Mouse (Mus musculus) CH12.LX (cell line): ENCODE results near the gene Hist1h4b. TPM values are rescaled to one million over a fixed set of nuclear protein-coding genes. Genes with fewer than 3 reads are reported as not detected.

Experiments used
- DNase-seq: peaks from one replicate; pipeline ENCODE4 v3.0.0-alpha.2; 2013; ENCODE audit errors: extremely low read depth
- H3K27ac ChIP-seq: 2 replicates; pipeline ENCODE4 v1.5.1; 2012; ENCODE audit warnings: low read depth, mild to moderate bottlenecking, control low read depth, moderate library complexity; ENCODE audit not compliant: insufficient read depth
- H3K27me3 ChIP-seq: replicated peaks from 2 replicates; pipeline ENCODE3; 2012; ENCODE audit warnings: inconsistent platforms
- H3K36me3 ChIP-seq, 2 experiments: replicated peaks in 1 of 2; 2 replicates each; pipeline versions ENCODE3 to v1.6.1; 2012; ENCODE audit warnings: inconsistent platforms in 1 of 2, low read length in 1 of 2, mild to moderate bottlenecking in 1 of 2, mixed read lengths in 1 of 2, moderate library complexity in 1 of 2; ENCODE audit not compliant: control insufficient read depth in 1 of 2, insufficient read depth in 1 of 2
- H3K4me1 ChIP-seq, 2 experiments: 2 replicates each; pipeline ENCODE4 v1.6.1; 2012; ENCODE audit warnings: inconsistent platforms in 1 of 2, moderate library complexity in 1 of 2; ENCODE audit not compliant: insufficient read depth in 2 of 2, control insufficient read depth in 1 of 2
- H3K4me2 ChIP-seq: 2 replicates; pipeline ENCODE4 v1.6.1; 2012; ENCODE audit warnings: low read depth, mild to moderate bottlenecking, control low read depth; ENCODE audit not compliant: poor library complexity, insufficient read depth, severe bottlenecking
- H3K4me3 ChIP-seq, 3 experiments: fragments of 150-350 bp in 1 of 3; sonication (generic) in 1 of 3; replicated peaks in 1 of 3; 2 replicates each; pipeline versions ENCODE3 to v1.5.1; 2011 to 2012; ENCODE audit warnings: low read depth in 2 of 3, low read length in 2 of 3, mild to moderate bottlenecking in 2 of 3, moderate library complexity in 2 of 3, control low read depth in 1 of 3, improper control_type of control experiment in 1 of 3, inconsistent platforms in 1 of 3, mixed read lengths in 1 of 3; ENCODE audit not compliant: poor library complexity in 1 of 3
- H3K79me2 ChIP-seq: replicated peaks from 2 replicates; pipeline ENCODE4 v1.6.1; 2012; ENCODE audit warnings: mild to moderate bottlenecking, moderate library complexity; ENCODE audit not compliant: control insufficient read depth, poor library complexity, insufficient read depth, severe bottlenecking; ENCODE audit errors: extremely low read depth
- H3K9ac ChIP-seq: 2 replicates; pipeline ENCODE4 v1.6.1; 2012; ENCODE audit warnings: low read depth, mild to moderate bottlenecking, control low read depth, moderate library complexity; ENCODE audit not compliant: insufficient read depth
- H3K9me3 ChIP-seq: replicated peaks from 2 replicates; pipeline ENCODE3; 2012; ENCODE audit warnings: low read length, inconsistent platforms, mixed read lengths
- BHLHE40 ChIP-seq: IDR thresholded peaks from 2 replicates; pipeline ENCODE4 v1.6.1; 2011; ENCODE audit warnings: mild to moderate bottlenecking, low read depth, low read length, improper control_type of control experiment
- CHD1 ChIP-seq: IDR thresholded peaks from 2 replicates; pipeline ENCODE4 v1.6.1; 2012; ENCODE audit warnings: low read depth, low read length, improper control_type of control experiment, inconsistent platforms
- CHD2 ChIP-seq: IDR thresholded peaks from 2 replicates; pipeline ENCODE4 v1.6.1; 2011; ENCODE audit warnings: low read length, improper control_type of control experiment
- E2F4 ChIP-seq: IDR thresholded peaks from 2 replicates; pipeline ENCODE4 v1.6.1; 2011; ENCODE audit warnings: low read depth, low read length, improper control_type of control experiment; ENCODE audit not compliant: insufficient replicate concordance
- ELF1 ChIP-seq: IDR thresholded peaks from 2 replicates; pipeline ENCODE4 v1.6.1; 2014; ENCODE audit warnings: low read depth, mild to moderate bottlenecking, inconsistent platforms, low read length, improper control_type of control experiment
- ETS1 ChIP-seq: conservative IDR thresholded peaks from 2 replicates; pipeline ENCODE4 v1.6.1; 2012; ENCODE audit warnings: low read depth, mild to moderate bottlenecking, inconsistent platforms, low read length, improper control_type of control experiment, moderate library complexity
- GABPA ChIP-seq: IDR thresholded peaks from 2 replicates; pipeline ENCODE4 v1.6.1; 2012; ENCODE audit warnings: low read depth, low read length, improper control_type of control experiment, inconsistent platforms; ENCODE audit not compliant: insufficient replicate concordance
- HCFC1 ChIP-seq: IDR thresholded peaks from 2 replicates; pipeline ENCODE4 v1.6.1; 2012; ENCODE audit warnings: low read depth, mild to moderate bottlenecking, inconsistent platforms, low read length, improper control_type of control experiment
- IRF4 ChIP-seq: IDR thresholded peaks from 2 replicates; pipeline ENCODE4 v1.6.1; 2014; ENCODE audit warnings: low read depth, mild to moderate bottlenecking, inconsistent platforms, low read length, improper control_type of control experiment
- KAT2A ChIP-seq: IDR thresholded peaks from 2 replicates; pipeline ENCODE4 v1.6.1; 2012; ENCODE audit warnings: low read length, improper control_type of control experiment, inconsistent platforms; ENCODE audit not compliant: insufficient replicate concordance
- MAFK ChIP-seq: IDR thresholded peaks from 2 replicates; pipeline ENCODE4 v1.6.1; 2011; ENCODE audit warnings: low read length, improper control_type of control experiment; ENCODE audit not compliant: insufficient replicate concordance
- MAX ChIP-seq: IDR thresholded peaks from 2 replicates; pipeline ENCODE4 v1.6.1; 2011; ENCODE audit warnings: low read length, improper control_type of control experiment
- MAZ ChIP-seq: IDR thresholded peaks from 2 replicates; pipeline ENCODE4 v1.6.1; 2012; ENCODE audit warnings: low read depth, mild to moderate bottlenecking, inconsistent platforms, low read length, improper control_type of control experiment, moderate library complexity
- MEF2A ChIP-seq: IDR thresholded peaks from 2 replicates; pipeline ENCODE4 v1.6.1; 2014; ENCODE audit warnings: low read depth, mild to moderate bottlenecking, inconsistent platforms, low read length, improper control_type of control experiment, borderline replicate concordance
- MXI1 ChIP-seq: IDR thresholded peaks from 2 replicates; pipeline ENCODE4 v1.6.1; 2011; ENCODE audit warnings: mild to moderate bottlenecking, low read depth, low read length, improper control_type of control experiment
- MYC ChIP-seq: IDR thresholded peaks from 2 replicates; pipeline ENCODE4 v1.6.1; 2011; ENCODE audit warnings: low read depth, mild to moderate bottlenecking, improper control_type of control experiment, low read length
- NELFE ChIP-seq: IDR thresholded peaks from 2 replicates; pipeline ENCODE4 v1.6.1; 2011; ENCODE audit warnings: low read depth, low read length, improper control_type of control experiment
- NRF1 ChIP-seq: IDR thresholded peaks from 2 replicates; pipeline ENCODE4 v1.6.1; 2014; ENCODE audit warnings: low read depth, mild to moderate bottlenecking, inconsistent platforms, low read length, improper control_type of control experiment, moderate library complexity
- PAX5 ChIP-seq: IDR thresholded peaks from 2 replicates; pipeline ENCODE4 v1.6.1; 2012; ENCODE audit warnings: low read length, inconsistent platforms, mixed read lengths
- POLR2A ChIP-seq: IDR thresholded peaks from 2 replicates; pipeline ENCODE4 v1.6.1; 2011; ENCODE audit warnings: low read depth, mild to moderate bottlenecking, improper control_type of control experiment, low read length
- POLR2AphosphoS2 ChIP-seq: IDR thresholded peaks from 2 replicates; pipeline ENCODE4 v1.6.1; 2011; ENCODE audit warnings: low read depth, low read length, improper control_type of control experiment
- RAD21 ChIP-seq: IDR thresholded peaks from 2 replicates; pipeline ENCODE4 v1.6.1; 2011; ENCODE audit warnings: low read depth, mild to moderate bottlenecking, low read length, improper control_type of control experiment, moderate library complexity
- RCOR1 ChIP-seq: conservative IDR thresholded peaks from 2 replicates; pipeline ENCODE4 v1.6.1; 2012; ENCODE audit warnings: low read depth, mild to moderate bottlenecking, inconsistent platforms, low read length, improper control_type of control experiment
- SMC3 ChIP-seq: IDR thresholded peaks from 2 replicates; pipeline ENCODE4 v1.6.1; 2011; ENCODE audit warnings: low read depth, low read length, improper control_type of control experiment
- TCF12 ChIP-seq: IDR thresholded peaks from 2 replicates; pipeline ENCODE4 v1.6.1; 2014; ENCODE audit warnings: low read depth, mild to moderate bottlenecking, inconsistent platforms, low read length, improper control_type of control experiment
- UBTF ChIP-seq: IDR thresholded peaks from 2 replicates; pipeline ENCODE4 v1.6.1; 2012; ENCODE audit warnings: low read depth, mild to moderate bottlenecking, inconsistent platforms, low read length, improper control_type of control experiment, moderate library complexity
- USF1 ChIP-seq: IDR thresholded peaks from 2 replicates; pipeline ENCODE4 v1.6.1; 2014; ENCODE audit warnings: low read depth, mild to moderate bottlenecking, inconsistent platforms, low read length, improper control_type of control experiment
- USF2 ChIP-seq: conservative IDR thresholded peaks from 2 replicates; pipeline ENCODE4 v1.6.1; 2011; ENCODE audit warnings: low read depth, low read length, improper control_type of control experiment
- ZC3H11A ChIP-seq: IDR thresholded peaks from 2 replicates; pipeline ENCODE4 v1.6.1; 2012; ENCODE audit warnings: low read depth, mild to moderate bottlenecking, inconsistent platforms, low read length, improper control_type of control experiment
- ZKSCAN1 ChIP-seq: IDR thresholded peaks from 2 replicates; pipeline ENCODE4 v1.6.1; 2012; ENCODE audit warnings: low read depth, inconsistent platforms, low read length, improper control_type of control experiment, borderline replicate concordance
- ZMIZ1 ChIP-seq: IDR thresholded peaks from 2 replicates; pipeline ENCODE4 v1.6.1; 2012; ENCODE audit warnings: low read depth, mild to moderate bottlenecking, inconsistent platforms, low read length, improper control_type of control experiment
- ZNF384 ChIP-seq: IDR thresholded peaks from 2 replicates; pipeline ENCODE4 v1.6.1; 2012; ENCODE audit warnings: low read depth, low read length, improper control_type of control experiment, inconsistent platforms
- dilution Hi-C: fragments of 300-500 bp; cut with MboI; formaldehyde crosslinking; loops from 2 replicates; pipeline ENCODE4 v1.14.3; 2020; ENCODE audit warnings: low sequenced_read_pairs; ENCODE audit not compliant: extremely low pct_unique_long_range_greater_than_20kb, extremely low pct_ligation_motif_present
- in situ Hi-C: fragments of 300-500 bp; cut with MboI; formaldehyde crosslinking; loops from 3 replicates; pipeline ENCODE4 v1.14.3; 2019; ENCODE audit warnings: low sequenced_read_pairs, low pct_ligation_motif_present, low pct_unique_long_range_greater_than_20kb, mixed read lengths
- polyA plus RNA-seq: library from polyadenylated mRNA; unstranded; fragments of >175 nt; gene quantifications from 2 replicates; pipeline ENCODE4 v1.2.1, GENCODE M21; 2012; ENCODE audit warnings: low read depth; ENCODE audit not compliant: insufficient read length
- total RNA-seq, 2 experiments: library from RNA; depleted of rRNA; stranded (reverse); fragments of 300-350 nt in 1 of 2; fragments of >200 nt in 1 of 2; gene quantifications; 2 replicates each; pipeline ENCODE4 v1.2.3; 2012 to 2014

Hist1h4b gene
- total and polyA plus RNA-seq, 3 experiments: 3.5 to 2,552 (median 24.8) TPM

GRCm38 (mm10) chr13:23744421-23745380 lies 12.1 kb upstream of the Hist1h4b start (continued):
- TF ChIP-seq RCOR1 (peak; percentile 97), IRF4 (no peak)
- TF ChIP-seq, all 38 proteins: peak for 21

DNA sequence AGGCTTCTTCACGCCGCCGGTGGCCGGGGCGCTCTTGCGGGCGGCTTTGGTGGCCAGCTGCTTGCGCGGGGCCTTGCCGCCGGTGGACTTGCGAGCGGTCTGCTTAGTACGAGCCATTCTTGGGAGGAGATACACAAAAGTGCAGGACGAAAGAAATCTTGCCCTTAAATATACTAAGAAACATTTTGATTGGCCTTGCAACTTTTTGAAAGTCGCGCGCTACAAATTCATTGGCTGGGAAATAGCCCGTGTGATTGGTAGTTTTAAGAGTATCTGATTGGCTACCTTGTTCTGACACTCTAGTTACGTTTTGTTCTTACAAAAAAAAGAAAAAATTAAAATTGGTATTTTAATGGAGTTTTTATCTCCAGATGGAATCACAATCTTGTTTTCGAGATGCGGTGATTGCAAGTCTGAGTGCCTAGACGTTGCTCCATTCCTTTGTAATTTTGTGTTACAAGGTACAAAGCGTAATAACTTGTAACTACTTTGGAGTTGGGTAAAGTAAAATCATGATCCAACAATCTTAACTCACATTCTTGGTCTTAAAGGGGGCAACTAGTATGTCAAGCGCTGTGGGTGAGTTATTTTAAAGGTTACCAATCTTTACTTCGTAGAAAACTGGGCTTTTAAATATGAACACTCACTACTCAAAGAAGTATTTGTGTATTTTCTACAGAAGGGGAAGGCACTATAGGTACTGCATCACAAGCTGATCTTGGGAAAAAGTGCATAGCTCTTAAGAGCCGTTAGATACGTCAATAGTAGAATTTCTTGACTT lies 11.2 kb upstream of the Hist1h4b start, which contains the start of gene Hist1h3c:
TSS of gene Hist1h3c (minus strand) at position 222 of the 781 bp plus-strand sequence.
- no peaks in the 10 kb centered on the region for H3K9me3 ChIP-seq
- peak; percentile 95 for DNase-seq
- peak within 1 kb of the TSS; percentile 93 for H3K27ac ChIP-seq
- no peaks in the 10 kb centered on the region for H3K36me3 ChIP-seq
- dilution Hi-C loops: loop anchor here (10.0 kb wide), 1 partner anchor 51 kb away; the partner anchor contains the start of genes Hist1h1t and Hist1h4c
- peak within 1 kb of the TSS; percentile 13 to 49 (median 49) for H3K4me3 ChIP-seq
- H3K9ac ChIP-seq: peak within 1 kb of the TSS; percentile 99
- in situ Hi-C loops: no loop called here
- no peaks in the 10 kb centered on the region for H3K27me3 ChIP-seq
- H3K4me2 ChIP-seq: peak within 1 kb of the TSS; percentile 74; the same call in 1 of the 2 replicates
- no peaks in the 10 kb centered on the region for H3K79me2 ChIP-seq
- H3K4me1 ChIP-seq: peaks cover 3 to 45% of the 10 kb centered on the region in 2 experiments; a peak in 3 of 4 replicates
- TF ChIP-seq KAT2A (no peak), USF1 (no peak), TCF12 (peak; percentile 68), MAX (no peak), POLR2A (peak; percentile 96), UBTF (peak; percentile 91; the same call in 1 of the 2 replicates), HCFC1 (peak; percentile 65), E2F4 (peak; percentile 100), MYC (no peak), RAD21 (no peak), USF2 (no peak; the same call in 1 of the 2 replicates), CHD1 (no peak), PAX5 (no peak), NELFE (peak; percentile 99), MXI1 (peak; percentile 47; the same call in 1 of the 2 replicates), ZC3H11A (no peak), MAFK (no peak), MAZ (no peak), RCOR1 (no peak), BHLHE40 (no peak), CHD2 (peak; percentile 59; the same call in 1 of the 2 replicates), ZNF384 (peak; percentile 91), MEF2A (0 out of 2 replicates have a peak, but pooled peaks have one; percentile 19), ELF1 (no peak), POLR2AphosphoS2 (peak; percentile 87; the same call in 1 of the 2 replicates), IRF4 (no peak), ZKSCAN1 (no peak), ZMIZ1 (peak; percentile 99), SMC3 (no peak), ETS1 (no peak), GABPA (no peak), NRF1 (no peak)
